Mouse (Mus musculus) spleen, adult 2 months (tissue): Measurements from ENCODE around the gene Phxr2. TPM values are rescaled to one million over a fixed set of nuclear protein-coding genes. Genes with fewer than 3 reads are reported as not detected.

Experiments used
- DNase-seq, 2 experiments: peaks; one replicate each; pipeline versions ENCODE4 v3.0.0 to v3.0.0-alpha.2; 2012 to 2021; ENCODE audit warnings: low spot score in 2 of 2, low read depth in 1 of 2
- H3K27ac ChIP-seq: fragments of 200-500 bp; 2 replicates; pipeline ENCODE4 v1.5.1; 2012; ENCODE audit warnings: low read length, inconsistent platforms; ENCODE audit not compliant: insufficient read depth
- H3K27me3 ChIP-seq: fragments of 200-500 bp; 2 replicates; pipeline ENCODE4 v1.6.1; 2012; ENCODE audit warnings: mild to moderate bottlenecking, moderate library complexity, low read length, inconsistent platforms; ENCODE audit not compliant: control insufficient read depth, insufficient read depth
- H3K36me3 ChIP-seq: fragments of 200-500 bp; 2 replicates; pipeline ENCODE4 v1.6.1; 2012; ENCODE audit warnings: mild to moderate bottlenecking, low read length, inconsistent platforms; ENCODE audit not compliant: control insufficient read depth, insufficient read depth
- H3K4me1 ChIP-seq: fragments of 200-500 bp; 2 replicates; pipeline ENCODE4 v1.6.1; 2011; ENCODE audit warnings: inconsistent platforms; ENCODE audit not compliant: control insufficient read depth, insufficient read depth, insufficient read length
- H3K4me3 ChIP-seq: fragments of 200-500 bp; 2 replicates; pipeline ENCODE4 v1.5.1; 2011; ENCODE audit warnings: mild to moderate bottlenecking, inconsistent platforms; ENCODE audit not compliant: insufficient read depth, insufficient read length; ENCODE audit errors: extremely low read depth
- CTCF ChIP-seq: fragments of 200-500 bp; IDR thresholded peaks from 2 replicates; pipeline ENCODE4 v1.5.1; 2011; ENCODE audit warnings: mild to moderate bottlenecking, inconsistent platforms; ENCODE audit not compliant: insufficient read depth, insufficient read length, insufficient replicate concordance; ENCODE audit errors: extremely low read depth
- POLR2A ChIP-seq: fragments of 200-500 bp; IDR thresholded peaks from 2 replicates; pipeline ENCODE4 v1.6.1; 2011; ENCODE audit warnings: low read depth, low read length, inconsistent platforms
- WGBS: fragments of 180-500 bp; shearing (Covaris S2); methylation state at CpG from one replicate; pipeline ENCODE4 v1.1.7; 2018; 5-methylcytosine and 5-hydroxymethylcytosine counted together
- polyA plus RNA-seq: library from polyadenylated mRNA; depleted of rRNA; stranded (reverse); fragments of >200 nt; gene quantifications from 2 replicates; pipeline ENCODE4 v1.2.3, GENCODE M21; 2012

Gene Phxr2
- polyA plus RNA-seq, 1 experiment, result not detected

GRCm38 (mm10) chr10:99115471-99116236, 10.5 kb downstream of the Phxr2 start:
- no peaks in the 10 kb centered on the region for H3K27me3 ChIP-seq
- no peak for DNase-seq
- H3K36me3 ChIP-seq, result no peaks in the 10 kb centered on the region
- TF ChIP-seq POLR2A (no peak), CTCF (no peak)
- 0 out of 2 replicates have a peak overlapping the region, but pooled peaks have one; percentile 5 for H3K27ac ChIP-seq
- no peak overlapping the region for H3K4me3 ChIP-seq
- WGBS, result 68% methylated on average over 18 of the region's 18 CpGs
- peaks cover 17% of the 10 kb centered on the region; the same call in 1 of the 2 replicates for H3K4me1 ChIP-seq

- H3K36me3 ChIP-seq, result peaks cover 1% of the 10 kb centered on the region; the same call in 1 of the 2 replicates
- no peak for TF ChIP-seq POLR2A
- TF ChIP-seq CTCF, result no peak
- H3K4me1 ChIP-seq, result peaks cover 17% of the 10 kb centered on the region; the same call in 1 of the 2 replicates
- WGBS, result 90% methylated on average over 8 of the region's 8 CpGs
- H3K27ac ChIP-seq, result no peak overlapping the region
- no peak for DNase-seq
- H3K4me3 ChIP-seq, result no peak overlapping the region
- no peaks in the 10 kb centered on the region for H3K27me3 ChIP-seq
Measured at GRCm38 (mm10) chr10:99114295-99114694, 11.8 kb downstream of the Phxr2 start.

- 69% methylated on average over 3 of the region's 3 CpGs for WGBS
- peaks cover 23% of the 10 kb centered on the region; the same call in 1 of the 2 replicates for H3K4me1 ChIP-seq
- H3K27me3 ChIP-seq, result no peaks in the 10 kb centered on the region
- no peak overlapping the region for H3K4me3 ChIP-seq
- H3K36me3 ChIP-seq, result peaks cover 1% of the 10 kb centered on the region; the same call in 1 of the 2 replicates
- no peak for DNase-seq
- no peak overlapping the region for H3K27ac ChIP-seq
- no peak for TF ChIP-seq CTCF
- TF ChIP-seq POLR2A, result no peak
Measured at GRCm38 (mm10) chr10:99113533-99113932, 12.6 kb downstream of the Phxr2 start.

GRCm38 (mm10) chr10:99108431-99108982, 17.6 kb downstream of the Phxr2 start:
- H3K4me1 ChIP-seq, result peaks cover 18% of the 10 kb centered on the region; the same call in 1 of the 2 replicates
- H3K36me3 ChIP-seq, result peaks cover 1% of the 10 kb centered on the region; the same call in 1 of the 2 replicates
- peak overlapping the region; percentile 99 for H3K4me3 ChIP-seq
- TF ChIP-seq POLR2A (no peak), CTCF (no peak)
- DNase-seq, result no peak
- H3K27me3 ChIP-seq, result no peaks in the 10 kb centered on the region
- WGBS, result 53% methylated on average over 12 of the region's 12 CpGs
- H3K27ac ChIP-seq, result peak overlapping the region; percentile 98

- Histone ChIP-seq H3K4me3 (peak within 1 kb of the TSS; percentile 99), H3K27ac (peak within 1 kb of the TSS; percentile 98), H3K36me3 (peaks cover 1% of the 10 kb centered on the region; the same call in 1 of the 2 replicates), H3K27me3 (no peaks in the 10 kb centered on the region), H3K4me1 (peaks cover 18% of the 10 kb centered on the region; the same call in 1 of the 2 replicates)
- under 1% methylated on average over 22 of the region's 22 CpGs for WGBS
- peak; percentile 73 to 80 for DNase-seq
- TF ChIP-seq POLR2A (peak; percentile 36), CTCF (peak; percentile 58; the same call in 1 of the 2 replicates)
Measured at GRCm38 (mm10) chr10:99107964-99108363, 18.2 kb downstream of the Phxr2 start, which contains the start of gene Galnt4. Gene Galnt4 (plus strand): TSS chr10:99108159.

GRCm38 (mm10) chr10:99106703-99107631, 19.2 kb downstream of the Phxr2 start, which contains the start of gene Poc1b:
Gene Poc1b (plus strand): TSS chr10:99107036.
- Histone ChIP-seq H3K27ac (peak within 1 kb of the TSS; percentile 98), H3K4me3 (peak within 1 kb of the TSS; percentile 99), H3K27me3 (no peaks in the 10 kb centered on the region), H3K4me1 (peaks cover 18% of the 10 kb centered on the region; the same call in 1 of the 2 replicates), H3K36me3 (peaks cover 1% of the 10 kb centered on the region; the same call in 1 of the 2 replicates)
- under 1% methylated on average over 104 of the region's 106 CpGs for WGBS
- DNase-seq, result peak; percentile 55 to 75
- TF ChIP-seq CTCF (no peak), POLR2A (no peak)
